Mouse (Mus musculus): ENCODE data around the gene Dlx4. TPM values are rescaled to one million over a fixed set of nuclear protein-coding genes. Genes with fewer than 3 reads are reported as not detected.

Gene Dlx4
- polyA plus RNA-seq, 1 experiment from 2014 or later: not detected

GRCm38 (mm10) chr11:95139871-95140270, 6.2 kb downstream of the Dlx4 start:
- no peak overlapping the region for H3K27ac ChIP-seq (replicated peaks)
- H3K4me1 ChIP-seq: peaks cover 19% of the 10 kb centered on the region
- no peak for ATAC-seq (ENCODE audit: low FRiP score, low read depth)
- 47% methylated on average over 5 of the region's 5 CpGs for WGBS
- H3K9me3 ChIP-seq: no peaks in the 10 kb centered on the region
- no peak overlapping the region for H3K4me2 ChIP-seq (replicated peaks)
- H3K4me3 ChIP-seq: no peak overlapping the region
- no peaks in the 10 kb centered on the region for H3K36me3 ChIP-seq
- H3K27me3 ChIP-seq: peaks cover 94% of the 10 kb centered on the region
- no peak overlapping the region for H3K9ac ChIP-seq (replicated peaks)

GRCm38 (mm10) chr11:95137281-95137680, 8.8 kb downstream of the Dlx4 start:
- Histone ChIP-seq H3K4me1 (peaks cover 19% of the 10 kb centered on the region), H3K9me3 (no peaks in the 10 kb centered on the region), H3K4me3 (no peak overlapping the region), H3K4me2 (replicated peaks) (no peak overlapping the region), H3K36me3 (no peaks in the 10 kb centered on the region), H3K9ac (replicated peaks) (no peak overlapping the region), H3K27ac (replicated peaks) (no peak overlapping the region), H3K27me3 (peaks cover 73% of the 10 kb centered on the region)
- no peak for ATAC-seq (ENCODE audit: low FRiP score, low read depth)
- WGBS: 15% methylated on average over 5 of the region's 6 CpGs

GRCm38 (mm10) chr11:95133321-95133720, 12.7 kb downstream of the Dlx4 start:
- Histone ChIP-seq H3K36me3 (no peaks in the 10 kb centered on the region), H3K9ac (replicated peaks) (no peak overlapping the region), H3K9me3 (no peaks in the 10 kb centered on the region), H3K4me3 (no peak overlapping the region), H3K27ac (replicated peaks) (no peak overlapping the region), H3K4me1 (peaks cover 12% of the 10 kb centered on the region), H3K27me3 (peaks cover 62% of the 10 kb centered on the region), H3K4me2 (replicated peaks) (no peak overlapping the region)
- 79% methylated on average over 6 of the region's 6 CpGs for WGBS
- ATAC-seq (ENCODE audit: low FRiP score, low read depth): no peak

GRCm38 (mm10) chr11:95130668-95131252, 15.3 kb downstream of the Dlx4 start:
- WGBS: 74% methylated on average over 17 of the region's 17 CpGs
- Histone ChIP-seq H3K27me3 (peaks cover 60% of the 10 kb centered on the region), H3K9ac (replicated peaks) (no peak overlapping the region), H3K36me3 (no peaks in the 10 kb centered on the region), H3K4me1 (peaks cover 9% of the 10 kb centered on the region), H3K4me3 (no peak overlapping the region), H3K27ac (replicated peaks) (no peak overlapping the region), H3K4me2 (replicated peaks) (no peak overlapping the region), H3K9me3 (no peaks in the 10 kb centered on the region)
- no peak for ATAC-seq (ENCODE audit: low FRiP score, low read depth)

- Histone ChIP-seq H3K9me3 (no peaks in the 10 kb centered on the region), H3K27me3 (peaks cover 75% of the 10 kb centered on the region), H3K4me1 (peaks cover 9% of the 10 kb centered on the region), H3K4me2 (replicated peaks) (no peak overlapping the region), H3K27ac (replicated peaks) (no peak overlapping the region), H3K9ac (replicated peaks) (no peak overlapping the region), H3K4me3 (no peak overlapping the region), H3K36me3 (no peaks in the 10 kb centered on the region)
- no peak for ATAC-seq (ENCODE audit: low FRiP score, low read depth)
- 58% methylated on average over 11 of the region's 11 CpGs for WGBS
Measured at GRCm38 (mm10) chr11:95128359-95128758, 17.7 kb downstream of the Dlx4 start.

- Histone ChIP-seq H3K4me3 (no peak overlapping the region), H3K36me3 (no peaks in the 10 kb centered on the region), H3K4me1 (peaks cover 12% of the 10 kb centered on the region), H3K9me3 (no peaks in the 10 kb centered on the region), H3K27ac (replicated peaks) (0 out of 2 replicates have a peak overlapping the region, but pooled peaks have one; percentile 20), H3K9ac (replicated peaks) (0 out of 2 replicates have a peak overlapping the region, but pooled peaks have one; percentile 4), H3K4me2 (replicated peaks) (peak overlapping the region; percentile 33), H3K27me3 (peaks cover 88% of the 10 kb centered on the region)
- peak; percentile 34; the same call in 1 of the 2 replicates for ATAC-seq (ENCODE audit: low FRiP score, low read depth)
- WGBS: under 1% methylated on average over 19 of the region's 20 CpGs
Measured at GRCm38 (mm10) chr11:95126272-95127245, 19.5 kb downstream of the Dlx4 start.

GRCm38 (mm10) chr11:95125366-95125948, 20.6 kb downstream of the Dlx4 start:
- Histone ChIP-seq H3K4me1 (peaks cover 22% of the 10 kb centered on the region), H3K9ac (replicated peaks) (no peak overlapping the region), H3K9me3 (no peaks in the 10 kb centered on the region), H3K27me3 (peaks cover 94% of the 10 kb centered on the region), H3K36me3 (no peaks in the 10 kb centered on the region), H3K4me2 (replicated peaks) (no peak overlapping the region), H3K4me3 (no peak overlapping the region), H3K27ac (replicated peaks) (no peak overlapping the region)
- WGBS: 22% methylated on average over 7 of the region's 7 CpGs
- ATAC-seq (ENCODE audit: low FRiP score, low read depth): no peak

- Histone ChIP-seq H3K36me3 (no peaks in the 10 kb centered on the region), H3K4me2 (replicated peaks) (peak overlapping the region; percentile 69; the same call in 1 of the 2 replicates), H3K4me3 (peak overlapping the region; percentile 43; the same call in 1 of the 2 replicates), H3K27me3 (peaks cover 99% of the 10 kb centered on the region), H3K9ac (replicated peaks) (no peak overlapping the region), H3K27ac (replicated peaks) (no peak overlapping the region), H3K9me3 (no peaks in the 10 kb centered on the region), H3K4me1 (peaks cover 32% of the 10 kb centered on the region)
- 21% methylated on average over 6 of the region's 6 CpGs for WGBS
- no peak for ATAC-seq (ENCODE audit: low FRiP score, low read depth)
Measured at GRCm38 (mm10) chr11:95122100-95122489, 24.0 kb downstream of the Dlx4 start.

GRCm38 (mm10) chr11:95121161-95122099, 24.6 kb downstream of the Dlx4 start:
- under 1% methylated on average over 63 of the region's 63 CpGs for WGBS

GRCm38 (mm10) chr11:95120633-95121020, 25.4 kb downstream of the Dlx4 start:
- no peak overlapping the region for H3K27ac ChIP-seq (replicated peaks)
- no peaks in the 10 kb centered on the region for H3K9me3 ChIP-seq
- H3K27me3 ChIP-seq: peaks cover 86% of the 10 kb centered on the region
- no peaks in the 10 kb centered on the region for H3K36me3 ChIP-seq
- H3K4me1 ChIP-seq: peaks cover 22% of the 10 kb centered on the region
- H3K4me3 ChIP-seq: peak overlapping the region; percentile 43
- H3K4me2 ChIP-seq (replicated peaks): peak overlapping the region; percentile 69
- 0 out of 2 replicates have a peak, but pooled peaks have one; percentile 8 for ATAC-seq (ENCODE audit: low FRiP score, low read depth)
- WGBS: under 1% methylated on average over 21 of the region's 21 CpGs
- H3K9ac ChIP-seq (replicated peaks): no peak overlapping the region

More at GRCm38 (mm10) chr11:95121161-95122099, 24.6 kb downstream of the Dlx4 start:
- H3K4me3 ChIP-seq: peak overlapping the region; percentile 43
- H3K36me3 ChIP-seq: no peaks in the 10 kb centered on the region
- no peaks in the 10 kb centered on the region for H3K9me3 ChIP-seq
- H3K27ac ChIP-seq (replicated peaks): no peak overlapping the region
- peak overlapping the region; percentile 69 for H3K4me2 ChIP-seq (replicated peaks)
- no peak overlapping the region for H3K9ac ChIP-seq (replicated peaks)
- H3K4me1 ChIP-seq: peaks cover 26% of the 10 kb centered on the region
- peaks cover 94% of the 10 kb centered on the region for H3K27me3 ChIP-seq
- ATAC-seq (ENCODE audit: low FRiP score, low read depth): no peak

All from midbrain, embryonic 12.5 days (tissue).